Mouse (Mus musculus): ENCODE results near the gene Phlpp2.

- TF ChIP-seq POLR2A (IDR thresholded peaks at IDR 0.05; ENCODE audit: extremely low read depth, insufficient read depth, low read length) = no peak
- TF ChIP-seq CTCF (IDR thresholded peaks at IDR 0.05; ENCODE audit: low read depth, low read length) = no peak
Observed at GRCm38 (mm10) chr8:109964106-109964505, 95.8 kb downstream of the Phlpp2 start.
